Mouse (Mus musculus) limb, embryonic 11.5 days (tissue): ENCODE results near the gene Nlrp10. TPM values are rescaled to one million over a fixed set of nuclear protein-coding genes. Genes with fewer than 3 reads are reported as not detected.

Experiments
- ATAC-seq: fragments of 200-750 bp; cut with Nextera tagmentation; 2 replicates; pipeline ENCODE4 v1.8.0; 2017; ENCODE audit warnings: low read depth; ENCODE audit not compliant: insufficient number of reproducible peaks, low FRiP score, low TSS enrichment
- DNase-seq: peaks from one replicate; pipeline ENCODE4 v3.0.0-alpha.2; 2015; ENCODE audit warnings: low spot score
- H3K27ac ChIP-seq: fragments of 300-500 bp; sonication (generic); replicated peaks from 2 replicates; pipeline ENCODE4 v1.5.1; 2014; ENCODE audit warnings: low read depth, mild to moderate bottlenecking, low read length
- H3K27me3 ChIP-seq: fragments of 300-500 bp; sonication (generic); 2 replicates; pipeline ENCODE4 v1.6.1; 2014; ENCODE audit warnings: mild to moderate bottlenecking, low read length, mixed read lengths; ENCODE audit not compliant: control insufficient read depth, insufficient read depth
- H3K36me3 ChIP-seq: fragments of 300-500 bp; sonication (generic); 2 replicates; pipeline ENCODE4 v1.6.1; 2014; ENCODE audit warnings: mild to moderate bottlenecking, low read length, moderate library complexity, mixed read lengths; ENCODE audit not compliant: control insufficient read depth, insufficient read depth
- H3K4me1 ChIP-seq: fragments of 300-500 bp; sonication (generic); 2 replicates; pipeline ENCODE4 v1.6.1; 2014; ENCODE audit warnings: low read length, mixed read lengths; ENCODE audit not compliant: control insufficient read depth, insufficient read depth
- H3K4me2 ChIP-seq: fragments of 300-500 bp; sonication (generic); 2 replicates; pipeline ENCODE4 v1.6.1; 2014; ENCODE audit warnings: low read depth, mild to moderate bottlenecking, moderate library complexity; ENCODE audit not compliant: severe bottlenecking
- H3K4me3 ChIP-seq: fragments of 300-500 bp; sonication (generic); 2 replicates; pipeline ENCODE4 v1.5.1; 2014; ENCODE audit warnings: low read depth, low read length
- H3K9ac ChIP-seq: fragments of 300-500 bp; sonication (generic); 2 replicates; pipeline ENCODE4 v1.6.1; 2014; ENCODE audit warnings: mild to moderate bottlenecking, low read length
- H3K9me3 ChIP-seq: fragments of 300-500 bp; sonication (generic); 2 replicates; pipeline ENCODE4 v1.6.1; 2016; ENCODE audit warnings: low read length; ENCODE audit not compliant: control insufficient read depth
- WGBS: fragments of 180-500 bp; shearing (Covaris S2); extraction: QIAGEN DNeasy Blood & Tissue Kit; methylation state at CpG from one replicate; pipeline ENCODE4 v1.1.7; 2014; 5-methylcytosine and 5-hydroxymethylcytosine counted together
- polyA plus RNA-seq: library from polyadenylated mRNA; unstranded; fragments of >200 nt; fragmentation: Nextera tagmentation; extraction: Ambion mirVana; gene quantifications from 2 replicates; pipeline ENCODE4 v1.2.1, GENCODE M21; 2014

Nlrp10 gene
- polyA plus RNA-seq, 1 experiment from 2014 or later: 0.71 TPM

GRCm38 (mm10) chr7:108950762-108951331 lies 20.9 kb upstream of the Nlrp10 start:
- no peaks in the 10 kb centered on the region for H3K36me3 ChIP-seq
- peaks cover 19% of the 10 kb centered on the region for H3K27me3 ChIP-seq
- no peaks in the 10 kb centered on the region for H3K9me3 ChIP-seq
- peak overlapping the region; percentile 43; the same call in 1 of the 2 replicates for H3K9ac ChIP-seq
- H3K4me3 ChIP-seq: peak overlapping the region; percentile 47
- DNase-seq (peak; percentile 60), ATAC-seq (peak; percentile 44)
- no peak overlapping the region for H3K27ac ChIP-seq
- no peaks in the 10 kb centered on the region for H3K4me1 ChIP-seq
- WGBS: under 1% methylated on average over 52 of the region's 52 CpGs
- H3K4me2 ChIP-seq: peak overlapping the region; percentile 92

GRCm38 (mm10) chr7:108950312-108950761 lies 20.4 kb upstream of the Nlrp10 start, which contains the start of gene Tub:
Gene Tub, plus strand, starts transcription at chr7:108950338.
- ATAC-seq (peak; percentile 73), DNase-seq (peak; percentile 83)
- H3K4me2 ChIP-seq: peak within 1 kb of the TSS; percentile 92
- H3K4me1 ChIP-seq: no peaks in the 10 kb centered on the region
- H3K27ac ChIP-seq: no peak within 1 kb of the TSS
- no peaks in the 10 kb centered on the region for H3K9me3 ChIP-seq
- H3K27me3 ChIP-seq: peaks cover 19% of the 10 kb centered on the region
- H3K4me3 ChIP-seq: peak within 1 kb of the TSS; percentile 47
- peak within 1 kb of the TSS; percentile 43; the same call in 1 of the 2 replicates for H3K9ac ChIP-seq
- WGBS: under 1% methylated on average over 43 of the region's 44 CpGs
- no peaks in the 10 kb centered on the region for H3K36me3 ChIP-seq

GRCm38 (mm10) chr7:108949301-108949700 lies 19.3 kb upstream of the Nlrp10 start:
- 35% methylated on average over 2 of the region's 2 CpGs for WGBS
- ATAC-seq (no peak), DNase-seq (no peak)
- Histone ChIP-seq H3K9ac (no peak overlapping the region), H3K27ac (no peak overlapping the region), H3K4me3 (no peak overlapping the region), H3K4me1 (no peaks in the 10 kb centered on the region), H3K27me3 (peaks cover 19% of the 10 kb centered on the region), H3K36me3 (no peaks in the 10 kb centered on the region), H3K9me3 (no peaks in the 10 kb centered on the region), H3K4me2 (no peak overlapping the region)

GRCm38 (mm10) chr7:108948611-108949010 lies 18.6 kb upstream of the Nlrp10 start:
- H3K9ac ChIP-seq: no peak overlapping the region
- peaks cover 19% of the 10 kb centered on the region for H3K27me3 ChIP-seq
- no peaks in the 10 kb centered on the region for H3K4me1 ChIP-seq
- DNase-seq (no peak), ATAC-seq (no peak)
- no peaks in the 10 kb centered on the region for H3K9me3 ChIP-seq
- no peak overlapping the region for H3K4me3 ChIP-seq
- no peak overlapping the region for H3K4me2 ChIP-seq
- H3K27ac ChIP-seq: no peak overlapping the region
- H3K36me3 ChIP-seq: no peaks in the 10 kb centered on the region

GRCm38 (mm10) chr7:108944002-108944401 lies 14.0 kb upstream of the Nlrp10 start:
- H3K9ac ChIP-seq: no peak overlapping the region
- WGBS: 6% methylated on average over 2 of the region's 2 CpGs
- no peaks in the 10 kb centered on the region for H3K27me3 ChIP-seq
- H3K4me2 ChIP-seq: no peak overlapping the region
- H3K27ac ChIP-seq: no peak overlapping the region
- H3K36me3 ChIP-seq: peaks cover 13% of the 10 kb centered on the region
- ATAC-seq (no peak), DNase-seq (peak; percentile 68)
- H3K9me3 ChIP-seq: no peaks in the 10 kb centered on the region
- H3K4me1 ChIP-seq: no peaks in the 10 kb centered on the region
- no peak overlapping the region for H3K4me3 ChIP-seq

GRCm38 (mm10) chr7:108941466-108941865 lies 11.5 kb upstream of the Nlrp10 start:
- H3K36me3 ChIP-seq: peaks cover 23% of the 10 kb centered on the region
- H3K4me1 ChIP-seq: no peaks in the 10 kb centered on the region
- H3K27me3 ChIP-seq: no peaks in the 10 kb centered on the region
- H3K9me3 ChIP-seq: no peaks in the 10 kb centered on the region
- no peak overlapping the region for H3K9ac ChIP-seq
- no peak overlapping the region for H3K4me2 ChIP-seq
- 91% methylated on average over 9 of the region's 9 CpGs for WGBS
- no peak overlapping the region for H3K27ac ChIP-seq
- DNase-seq (no peak), ATAC-seq (no peak)
- H3K4me3 ChIP-seq: no peak overlapping the region

GRCm38 (mm10) chr7:108936591-108936990 lies 6.6 kb upstream of the Nlrp10 start:
- H3K4me1 ChIP-seq: peaks cover 6% of the 10 kb centered on the region
- no peak overlapping the region for H3K4me2 ChIP-seq
- no peak for ATAC-seq

GRCm38 (mm10) chr7:108935411-108935810 lies 5.4 kb upstream of the Nlrp10 start:
- H3K9me3 ChIP-seq: no peaks in the 10 kb centered on the region
- peak overlapping the region; percentile 80 for H3K4me2 ChIP-seq
- H3K4me3 ChIP-seq: peak overlapping the region; percentile 91
- H3K9ac ChIP-seq: peak overlapping the region; percentile 40; the same call in 1 of the 2 replicates
- no peak overlapping the region for H3K27ac ChIP-seq
- no peaks in the 10 kb centered on the region for H3K27me3 ChIP-seq
- ATAC-seq (no peak), DNase-seq (no peak)
- peaks cover 6% of the 10 kb centered on the region for H3K4me1 ChIP-seq
- peaks cover 16% of the 10 kb centered on the region for H3K36me3 ChIP-seq
- 90% methylated on average over 7 of the region's 7 CpGs for WGBS

More at GRCm38 (mm10) chr7:108936591-108936990, 6.6 kb upstream of the Nlrp10 start:
- Histone ChIP-seq H3K9me3 (no peaks in the 10 kb centered on the region), H3K27me3 (no peaks in the 10 kb centered on the region), H3K9ac (no peak overlapping the region), H3K4me3 (no peak overlapping the region), H3K36me3 (peaks cover 23% of the 10 kb centered on the region), H3K27ac (no peak overlapping the region)
- DNase-seq: no peak
- 92% methylated on average over 4 of the region's 4 CpGs for WGBS

- Histone ChIP-seq H3K9ac (peak overlapping the region; percentile 98), H3K9me3 (no peaks in the 10 kb centered on the region), H3K4me2 (peak overlapping the region; percentile 80), H3K4me1 (peaks cover 6% of the 10 kb centered on the region), H3K27me3 (no peaks in the 10 kb centered on the region), H3K4me3 (peak overlapping the region; percentile 91), H3K27ac (no peak overlapping the region), H3K36me3 (peaks cover 12% of the 10 kb centered on the region)
- no peak for DNase-seq
- 7% methylated on average over 8 of the region's 8 CpGs for WGBS
- no peak for ATAC-seq
These were observed 4.9 kb upstream of the Nlrp10 start for GRCm38 (mm10) chr7:108934836-108935235.
